Mouse (Mus musculus) WW6 (cell line): Measurements from ENCODE around the gene Bola2.

ENCODE experiments used
- DNase-seq: peaks from one replicate; pipeline ENCODE4 v3.0.0-alpha.2; 2013; ENCODE audit warnings: low read depth, low spot score

The Bola2 gene

DNA sequence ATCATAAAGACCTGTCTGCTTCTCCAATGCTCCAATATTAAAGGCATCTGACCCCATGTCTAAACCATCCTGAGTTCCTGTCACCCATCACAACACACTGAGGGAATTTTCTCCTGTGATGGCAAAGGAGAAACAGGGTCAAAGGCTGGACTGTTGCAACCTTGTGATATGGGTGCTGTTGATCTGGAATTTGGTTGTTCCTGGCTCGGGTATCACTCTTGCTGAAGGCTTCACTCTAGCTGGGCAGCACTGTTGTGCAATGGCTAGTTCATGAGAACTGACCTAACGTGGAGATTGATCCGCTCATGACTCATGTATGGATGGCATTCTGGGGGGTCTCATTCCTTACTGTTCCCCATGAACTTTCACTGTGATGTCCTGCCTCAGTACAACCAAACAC, 6.2 kb upstream of the Bola2 start:
- no peak for DNase-seq

DNA sequence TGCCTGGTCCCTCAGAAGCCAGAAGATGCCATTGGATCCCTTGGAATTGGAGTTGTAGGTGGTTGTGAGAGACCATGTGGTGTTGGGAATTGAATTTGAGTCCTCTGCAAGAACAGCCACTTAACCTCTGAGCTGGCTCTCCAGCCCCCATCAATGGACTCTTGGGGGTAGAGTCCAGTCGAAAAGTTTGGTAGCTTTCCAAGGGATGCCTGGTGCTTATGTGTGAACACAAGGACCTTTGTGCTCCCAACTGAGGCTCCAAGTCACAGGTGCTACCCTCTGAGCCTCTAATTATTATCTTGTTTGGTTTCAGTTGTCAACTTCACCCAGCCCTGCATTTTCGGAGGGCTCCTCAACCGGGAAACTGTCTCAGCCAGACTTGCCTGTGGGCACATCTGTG, 4.5 kb upstream of the Bola2 start:
- DNase-seq = no peak

DNA sequence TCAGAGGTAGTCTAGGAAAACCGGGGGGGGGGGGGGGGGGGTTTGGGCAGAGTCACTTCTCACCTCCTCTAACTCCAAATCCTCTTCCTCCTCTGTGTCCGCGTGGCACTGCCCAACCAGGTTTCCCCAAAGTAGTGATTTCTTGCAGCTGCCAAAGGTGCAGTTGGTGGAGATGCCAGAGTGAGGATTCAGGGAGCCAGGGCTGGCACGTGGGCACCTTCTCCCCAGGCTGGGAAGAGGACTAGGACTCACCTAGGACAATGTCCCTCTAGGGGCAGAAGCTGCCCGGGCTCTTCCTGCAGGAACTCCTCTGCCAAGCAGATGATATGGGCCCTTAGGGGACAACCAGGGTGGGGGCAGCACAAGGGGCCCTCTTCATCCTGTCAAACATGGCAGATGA, 3.5 kb upstream of the Bola2 start:
- no peak for DNase-seq

DNA sequence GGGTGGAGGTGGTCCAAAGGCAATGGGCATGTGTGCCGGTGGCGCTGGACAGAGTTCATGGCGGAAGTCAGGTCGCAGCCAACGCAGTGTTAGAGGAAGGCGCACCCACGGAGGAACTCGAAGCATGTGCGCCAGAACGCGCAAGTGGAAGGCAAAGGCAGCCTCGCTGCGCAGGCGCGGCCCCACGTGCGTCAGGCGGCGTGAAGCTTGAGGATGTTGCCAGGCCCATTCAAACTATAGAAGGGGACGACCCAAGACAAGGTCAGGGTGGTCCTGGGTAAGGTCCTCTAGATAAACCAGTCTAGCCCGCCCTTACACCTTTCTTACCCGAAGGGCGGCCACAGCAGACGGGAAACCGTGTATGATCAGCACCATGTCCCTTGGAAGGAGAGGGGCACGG, 2.8 kb upstream of the Bola2 start:
- DNase-seq = no peak

DNA sequence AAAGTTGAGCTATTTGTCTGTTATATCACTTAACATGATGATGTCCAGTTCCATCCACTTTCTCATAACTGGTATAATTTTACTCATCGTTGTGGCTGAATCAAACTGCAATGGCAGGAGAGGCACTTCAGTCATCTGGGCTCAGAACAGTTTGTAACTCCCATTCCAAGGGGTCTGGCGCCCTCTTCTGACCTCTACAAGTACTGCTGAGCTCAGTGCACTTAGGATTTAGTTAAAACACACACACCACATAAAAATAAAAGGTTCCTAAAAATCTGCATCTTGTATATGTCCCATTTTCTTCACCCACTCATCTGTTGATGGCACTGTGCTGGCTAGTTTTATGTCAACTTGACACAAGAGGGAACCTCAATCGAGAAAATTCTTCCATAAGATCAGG, 1.9 kb upstream of the Bola2 start:
- DNase-seq = peak; percentile 63

DNA sequence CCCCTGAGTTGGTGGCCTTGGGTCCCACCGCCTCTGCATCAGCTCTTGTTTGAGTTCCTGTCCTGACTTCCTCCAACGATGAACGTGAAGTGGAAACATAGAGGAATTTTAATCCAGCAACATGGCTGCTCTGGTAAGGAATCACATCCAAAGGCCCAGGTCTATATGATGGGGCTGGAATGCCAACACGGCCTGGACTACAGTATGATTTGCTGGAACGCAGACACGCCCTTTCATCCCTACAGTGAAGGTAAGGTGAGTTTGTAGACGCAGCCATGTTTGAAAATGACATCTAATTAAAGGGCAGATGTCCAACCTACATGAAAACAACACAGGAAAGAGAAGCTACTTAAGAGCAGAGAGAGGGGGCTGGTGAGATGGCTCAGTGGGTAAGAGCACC, 1.4 kb upstream of the Bola2 start:
- no peak for DNase-seq

DNA sequence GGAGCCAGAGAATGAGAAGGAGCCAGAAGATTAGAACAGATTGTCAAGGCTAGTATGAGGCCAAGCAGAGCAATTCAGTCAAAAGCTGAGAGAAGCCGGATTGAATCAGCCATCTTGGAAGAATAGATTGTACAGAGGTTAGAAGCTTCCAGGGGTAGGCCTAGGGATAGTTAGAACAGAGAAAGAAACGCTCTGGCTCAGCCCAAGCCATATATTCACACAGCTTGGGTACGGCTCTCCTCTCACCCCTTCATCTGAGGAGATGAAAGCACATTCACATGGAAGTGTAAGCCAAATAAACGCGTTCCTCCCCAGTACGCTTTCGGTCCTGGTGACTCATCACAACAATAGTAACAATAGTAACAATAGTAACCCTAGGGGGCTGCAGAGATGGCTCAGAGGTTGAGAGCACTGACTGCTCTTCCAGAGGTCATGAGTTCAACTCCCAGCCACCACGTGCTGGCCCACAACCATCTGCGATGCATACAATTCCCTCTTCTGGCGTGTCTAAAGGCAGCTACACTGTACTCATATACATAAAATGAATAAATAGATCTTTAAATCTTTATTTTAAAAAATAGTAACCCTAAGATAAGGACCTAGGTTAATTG, 655 bp upstream of the Bola2 start:
- no peak for DNase-seq

DNA sequence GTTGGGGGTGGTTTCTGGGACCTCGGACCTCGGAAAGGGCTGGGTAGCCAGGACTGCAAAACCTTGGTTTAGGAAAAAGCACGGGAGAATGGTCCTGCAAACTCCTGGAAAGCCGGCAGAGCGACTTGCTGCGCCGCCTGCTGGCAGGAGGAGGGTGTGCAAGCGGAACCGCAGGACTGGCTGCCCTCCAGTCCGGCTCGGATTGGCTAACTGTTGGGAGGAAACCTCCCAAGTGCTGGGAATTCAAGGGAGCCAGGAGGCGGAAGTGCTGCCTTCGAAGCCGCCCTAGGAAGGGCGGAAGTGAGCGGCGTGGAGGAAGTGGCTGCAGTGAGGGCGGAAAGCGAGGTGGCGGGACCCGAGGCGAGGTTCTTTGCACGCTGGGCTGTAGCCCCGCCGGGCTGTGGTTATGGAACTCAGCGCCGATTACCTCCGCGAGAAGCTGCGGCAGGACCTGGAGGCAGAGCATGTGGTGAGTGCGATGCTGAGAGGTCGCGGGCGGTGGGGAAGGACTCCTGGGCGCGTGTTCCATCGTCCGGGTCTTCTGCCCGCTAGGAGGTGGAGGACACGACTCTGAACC, 518 bp downstream of the Bola2 start, which contains the start of gene Slx1b:
Gene Slx1b, minus strand, starts transcription at position 154 of the 577 bp plus-strand sequence.
- DNase-seq = peak; percentile 92

DNA sequence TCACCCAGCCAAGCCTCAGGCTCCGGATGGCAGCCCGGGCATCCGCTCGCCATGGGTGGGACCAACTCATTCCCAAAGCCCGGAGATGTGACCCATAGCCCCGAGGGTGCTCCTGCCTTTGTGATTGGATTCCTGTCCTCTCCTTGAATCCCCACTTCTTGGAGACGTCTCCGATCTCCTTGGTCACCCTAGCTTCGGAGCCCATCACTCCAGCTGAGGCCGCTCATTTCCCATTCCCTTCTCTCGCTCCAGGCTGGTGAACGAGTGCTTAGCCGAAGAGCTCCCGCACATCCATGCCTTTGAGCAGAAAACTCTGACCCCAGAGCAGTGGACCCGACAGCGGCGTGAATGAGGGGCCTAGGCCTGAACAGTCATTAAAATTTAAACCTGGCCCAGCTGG, 1.1 kb downstream of the Bola2 start:
- DNase-seq = no peak

DNA sequence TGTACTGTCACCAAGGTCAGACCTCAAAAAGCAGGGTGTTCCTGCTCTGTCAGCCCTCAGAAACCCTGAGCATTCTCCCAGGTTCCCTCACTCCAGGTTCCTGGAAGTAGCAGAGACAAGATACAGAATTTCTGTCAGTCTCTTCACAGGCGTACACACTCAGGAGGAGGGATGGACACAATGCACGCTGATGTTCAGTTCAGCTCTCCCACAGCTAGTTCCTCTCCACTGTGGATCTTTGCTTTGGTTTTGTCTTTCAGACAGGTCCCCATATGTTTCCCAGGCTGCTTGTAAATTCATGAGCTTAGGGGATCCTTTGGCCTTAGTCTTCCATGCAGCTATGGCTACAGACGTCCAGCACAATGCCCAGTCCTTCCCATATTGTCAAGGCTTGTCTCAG, 1.7 kb downstream of the Bola2 start:
- DNase-seq = no peak

DNA sequence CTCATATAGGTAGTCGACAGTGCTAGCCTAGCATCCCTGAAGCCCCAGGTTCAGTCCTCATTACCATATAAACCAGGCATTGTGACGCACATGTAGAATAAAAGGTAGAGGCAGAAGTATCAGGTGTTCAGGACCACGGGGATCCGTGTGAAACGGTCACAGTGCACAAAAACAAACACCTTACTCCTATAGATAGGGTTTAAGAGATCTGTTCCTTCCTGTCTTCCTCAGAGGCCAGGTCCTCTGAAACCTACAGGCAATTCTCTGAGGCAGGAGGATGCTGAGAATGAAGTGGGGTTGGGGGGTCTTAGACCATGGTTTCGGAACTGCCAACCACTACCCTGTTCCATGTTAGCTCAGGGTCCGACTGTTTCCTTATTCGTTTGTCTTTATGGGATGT, 2.6 kb downstream of the Bola2 start:
- DNase-seq = no peak

DNA sequence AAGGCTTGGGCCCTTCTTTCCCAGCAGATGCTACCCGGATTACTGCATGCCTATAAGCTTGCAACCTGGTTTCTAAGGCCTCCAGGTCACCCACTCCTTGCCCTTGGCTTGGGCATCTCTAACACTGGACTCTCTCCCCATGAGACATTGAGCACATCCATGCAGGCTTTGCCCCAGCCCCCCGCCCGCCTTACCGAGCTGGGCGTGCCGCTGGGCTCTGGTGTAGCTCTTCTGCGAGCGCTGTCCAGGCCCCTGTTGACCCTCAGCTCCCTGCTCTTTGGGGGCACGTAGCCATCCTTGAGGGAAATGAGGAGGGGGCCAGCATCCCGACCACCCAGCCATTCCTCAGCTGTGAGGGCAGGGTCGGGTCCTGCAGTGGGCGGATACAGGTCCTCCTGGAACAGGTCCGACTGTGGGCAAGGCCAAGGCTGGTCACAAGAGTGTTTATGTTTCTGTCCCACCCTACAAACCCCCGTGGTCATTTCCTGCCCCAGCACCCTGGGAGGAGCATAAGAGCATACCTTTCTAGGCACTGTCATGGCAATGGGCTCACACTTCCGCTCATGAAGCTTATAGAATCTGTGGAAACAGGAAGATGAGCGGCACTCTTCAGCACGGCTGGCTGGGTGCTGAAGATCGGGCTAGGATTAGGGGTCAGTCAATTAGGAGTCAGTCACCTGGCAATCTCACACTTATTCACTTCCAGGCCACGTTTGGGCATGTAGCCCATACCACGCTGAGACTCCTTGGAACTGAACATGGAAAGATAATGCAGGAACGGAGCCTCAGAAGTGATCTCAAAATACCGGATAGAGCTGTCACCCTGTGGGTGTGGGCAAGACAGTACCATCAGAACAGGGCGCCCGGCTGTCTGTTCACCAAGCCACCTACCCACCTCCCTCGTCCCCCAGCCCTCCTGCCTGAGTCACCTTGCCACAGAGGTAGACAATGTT, 5.1 kb downstream of the Bola2 start:
- no peak for DNase-seq

DNA sequence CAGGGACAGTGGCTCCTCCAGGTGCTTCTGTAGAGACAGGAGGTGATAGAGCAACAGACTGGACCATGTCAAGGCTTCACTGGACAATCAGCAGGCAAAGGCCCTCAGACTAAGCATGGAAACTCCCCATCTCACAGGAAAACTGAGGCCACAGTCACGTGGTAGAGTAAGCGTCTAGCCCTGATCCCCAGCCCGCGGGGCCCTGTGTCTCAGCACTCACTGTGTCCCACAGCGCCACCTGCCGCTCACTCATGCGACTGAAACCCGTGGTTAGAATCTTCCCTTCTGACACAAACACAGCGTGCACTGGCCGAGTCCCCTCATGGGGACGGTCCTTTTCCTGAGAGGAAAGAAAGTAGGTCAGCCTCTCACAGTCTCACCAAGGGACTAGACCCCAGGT, 5.9 kb downstream of the Bola2 start:
- peak; percentile 76 for DNase-seq

DNA sequence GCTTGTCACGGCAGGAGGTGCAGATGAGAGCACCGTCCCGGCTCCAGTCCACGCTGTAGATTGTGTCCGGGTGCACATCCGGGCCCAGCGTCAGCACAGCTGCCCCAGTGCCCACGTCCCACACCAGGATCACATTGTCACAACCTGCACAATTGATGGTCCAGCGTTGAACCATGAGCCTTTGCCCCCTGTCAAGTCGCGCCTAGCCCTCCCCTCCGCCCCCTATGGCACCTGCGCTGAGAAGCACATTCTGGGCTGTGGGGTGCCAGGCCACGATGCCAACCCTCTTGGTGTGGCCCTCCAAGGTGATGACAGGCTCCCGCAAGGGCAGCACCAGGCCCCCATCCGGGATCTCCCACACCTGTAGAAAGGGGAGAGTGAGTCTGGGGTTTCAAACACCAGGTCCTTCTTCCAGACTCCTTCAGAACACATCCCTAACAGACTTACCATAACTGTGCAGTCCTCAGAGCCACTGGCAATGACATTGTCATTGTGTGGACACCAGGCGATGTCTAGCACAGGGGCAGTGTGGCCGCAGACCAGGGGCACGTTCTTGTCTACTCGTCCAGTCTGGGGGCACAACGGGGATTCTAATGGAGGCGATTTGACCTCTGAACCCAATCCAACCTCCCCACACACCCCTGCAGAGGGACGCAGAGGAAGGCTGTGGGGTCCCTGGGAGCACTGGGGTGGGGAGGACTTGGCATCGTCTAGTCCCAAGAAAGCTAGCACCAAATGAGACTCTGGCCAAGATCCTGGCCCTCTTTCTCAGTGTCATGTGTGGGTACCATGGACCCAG, 6.6 kb downstream of the Bola2 start:
- DNase-seq = no peak

DNA sequence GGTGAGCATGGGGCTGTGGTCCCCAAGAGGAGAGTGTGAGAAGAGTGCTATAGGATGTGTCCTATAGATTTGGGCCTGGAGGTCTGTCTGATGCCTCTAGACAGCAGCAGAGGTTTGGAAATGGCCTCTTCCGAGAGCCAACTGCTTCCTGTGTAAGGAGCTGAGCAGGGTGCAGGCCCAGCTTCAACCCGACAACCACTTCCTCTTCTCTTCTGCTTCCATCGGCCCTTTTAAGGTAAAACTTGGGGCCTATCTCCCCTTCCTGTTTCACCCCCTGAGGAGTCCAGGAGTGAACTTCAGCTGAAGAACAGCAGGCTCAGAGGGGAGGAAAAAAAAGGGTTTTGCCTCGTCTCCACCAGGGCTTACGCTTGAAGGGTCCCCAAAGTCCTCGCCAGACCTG, 7.2 kb downstream of the Bola2 start:
- DNase-seq = no peak

DNA sequence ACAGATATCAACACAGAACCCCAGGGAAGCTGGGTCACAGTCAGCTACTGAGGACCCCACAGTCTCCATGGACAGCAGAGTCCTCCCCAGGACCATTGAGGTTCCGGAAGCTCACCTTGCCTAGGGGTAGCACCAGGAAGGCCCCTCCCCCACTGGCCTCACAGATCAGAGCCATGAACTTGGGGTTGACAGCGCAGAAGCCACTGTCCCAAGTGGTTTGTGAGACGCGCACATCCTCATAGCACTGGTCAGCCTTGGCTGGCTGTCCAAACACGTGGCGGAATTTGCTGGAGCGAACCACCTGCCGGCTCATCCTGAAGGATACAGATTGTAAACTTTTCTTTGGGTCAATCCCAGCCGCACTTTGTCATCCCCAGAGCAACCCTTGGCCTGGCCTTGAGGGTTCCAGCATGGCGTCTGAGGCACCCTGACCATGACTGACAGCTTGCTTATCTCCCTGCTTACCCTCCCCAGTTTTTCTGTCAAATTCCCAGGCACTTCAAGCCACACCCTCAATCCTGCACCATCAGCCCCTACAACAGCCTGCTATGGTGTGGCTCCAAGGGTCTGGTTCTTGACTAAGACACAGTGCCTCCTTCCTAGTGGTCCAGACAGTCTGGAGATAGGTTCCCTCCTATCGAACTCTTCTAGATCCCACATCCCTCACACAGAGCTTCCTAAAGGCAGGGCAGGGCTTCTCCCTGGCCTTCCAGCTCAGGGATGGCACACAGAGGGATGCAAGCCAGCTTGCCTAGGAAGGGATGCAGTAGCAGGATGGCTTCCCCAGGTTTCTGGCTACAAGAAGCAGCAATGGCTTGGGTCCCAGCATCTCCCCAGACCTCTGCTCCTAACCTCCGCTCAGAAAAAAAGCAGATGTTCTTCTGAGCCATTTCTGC, 7.9 kb downstream of the Bola2 start:
- DNase-seq = no peak

DNA sequence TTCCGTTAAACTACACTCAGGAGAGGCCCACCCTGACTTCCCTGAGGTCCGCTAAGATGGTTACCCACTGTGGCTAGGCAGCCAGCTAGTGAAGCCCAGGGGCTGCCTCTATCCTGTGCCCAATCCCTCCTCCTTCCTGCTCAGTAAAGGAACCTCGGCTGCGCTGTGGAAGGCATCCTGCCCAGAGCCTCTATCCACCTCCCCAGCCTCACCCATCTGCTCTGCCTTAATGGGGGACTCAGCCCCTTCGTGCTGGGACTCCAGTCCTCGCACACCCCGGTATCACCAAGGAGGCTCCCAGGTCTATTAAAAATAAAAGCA, 8.5 kb downstream of the Bola2 start:
- no peak for DNase-seq

DNA sequence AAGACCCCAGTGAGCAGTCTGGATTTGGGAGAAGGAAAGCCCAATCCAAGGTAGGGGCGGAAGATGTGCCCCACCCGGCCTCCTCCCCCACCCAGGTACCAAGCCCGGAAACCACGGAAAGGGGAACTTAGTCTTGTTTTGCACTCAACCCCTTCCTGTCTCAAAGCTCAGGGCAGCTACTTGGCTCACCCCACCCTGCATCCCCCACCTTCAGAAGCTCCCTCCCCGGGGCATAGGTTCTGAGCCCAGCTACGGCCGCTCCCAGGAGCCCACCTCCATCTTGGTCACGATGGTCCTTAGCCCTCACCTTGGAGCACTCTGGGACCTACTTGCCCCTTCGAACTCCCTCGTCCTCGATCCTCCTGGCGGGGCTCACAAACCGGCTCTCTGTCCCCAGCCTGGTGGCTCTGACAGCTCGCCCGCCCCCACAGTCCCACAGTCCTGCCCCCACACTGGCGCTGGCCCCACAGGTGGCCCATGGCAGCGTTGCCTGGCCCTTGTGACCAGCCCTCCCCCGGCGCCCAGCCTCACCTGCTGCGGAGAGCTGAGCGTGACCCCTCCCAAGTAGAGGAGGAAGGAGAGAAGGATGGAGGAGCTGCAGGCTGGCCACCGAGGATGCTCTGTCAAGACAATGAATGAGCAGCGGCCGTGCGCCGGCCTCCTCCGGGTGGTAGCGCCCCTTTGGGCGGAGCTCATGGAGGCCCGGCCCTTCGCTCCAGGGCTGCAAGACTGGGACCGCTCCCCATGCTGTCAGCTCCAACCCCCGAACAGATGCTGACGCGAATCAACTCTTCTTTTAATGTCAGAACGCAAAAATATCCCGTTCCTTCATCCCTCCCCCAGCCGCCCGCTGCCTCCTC, 9.2 kb downstream of the Bola2 start:
- no peak for DNase-seq

DNA sequence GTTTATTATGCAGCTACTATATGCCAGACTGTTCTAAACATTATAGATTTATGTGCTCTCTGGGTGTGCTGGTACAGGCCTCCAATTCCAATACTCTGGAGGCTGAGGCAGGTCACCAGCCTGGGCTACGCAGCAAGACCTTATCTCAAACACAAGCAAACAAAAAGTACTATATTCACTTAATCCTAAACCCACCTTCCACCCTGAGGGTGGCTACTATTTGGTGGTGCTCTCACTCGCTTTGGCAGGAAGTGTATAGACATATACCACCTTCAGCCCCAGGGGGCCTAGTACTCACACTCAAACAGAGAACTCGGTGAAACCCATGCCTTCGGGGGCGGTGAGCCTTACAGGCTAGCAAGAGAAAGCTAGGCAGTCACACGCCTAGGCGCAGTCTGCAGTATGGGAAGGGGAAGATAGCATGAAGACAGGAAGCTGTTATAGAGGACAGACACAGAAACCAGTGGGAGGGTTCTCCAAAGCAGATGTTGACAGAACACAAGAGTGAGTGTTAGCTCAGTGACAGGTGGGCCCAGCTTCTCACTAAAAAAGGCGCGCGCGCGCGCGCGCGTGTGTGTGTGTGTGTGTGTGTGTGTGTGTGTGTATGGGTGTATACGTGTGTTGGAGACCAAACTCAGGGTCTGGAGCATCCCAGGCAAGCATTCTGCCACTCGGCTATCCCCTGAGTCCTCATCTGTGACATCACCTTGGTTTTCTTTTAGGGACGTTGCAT, 12.4 kb downstream of the Bola2 start, which contains the start of gene Coro1a:
Gene Coro1a, minus strand, starts transcription at position 346 of the 733 bp plus-strand sequence.
- DNase-seq = no peak
